34 mouse cellular contexts compared by ENCODE assay signal in genomic region chr8:121958395-121958794, GRCm38 (mm10). TPM values are rescaled to one million over a fixed set of nuclear protein-coding genes. Genes with fewer than 3 reads are reported as not detected.
A peak's percentile ranks its signal among the peaks of the same experiment; 100 is the strongest.
DNase-seq lines count a peak whose midpoint lies in the region; ATAC-seq and TF ChIP-seq lines count a peak whose summit lies in the region.
"Had no signal": no experiment of that assay in that cellular context is flagged by ENCODE, and none has a peak within 500 bp of the region (broad histone marks: within the 10 kb centered on the region; RNA-seq: fewer than 3 reads in every experiment).

No protein-coding gene starts in this region.

- 0 out of 2 replicates have a peak overlapping the region, but pooled peaks have one; percentile 42 for H3K27ac ChIP-seq in heart, embryonic 10.5 days
- no peak overlapping the region for H3K27ac ChIP-seq in liver, adult 2 months (replicated peaks; ENCODE audit: insufficient read depth, low read depth, low read length)
- H3K27ac ChIP-seq in liver, postnatal 0 days (ENCODE audit: low read depth) = no peak overlapping the region
- H3K27ac ChIP-seq in MEL (ENCODE audit: control insufficient read depth, low read depth, low read length) = no peak overlapping the region
- H3K27ac ChIP-seq in intestine, postnatal 0 days (ENCODE audit: low read depth, low read length) = no peak overlapping the region
- H3K27ac ChIP-seq: forebrain, embryonic 10.5 days; forebrain, embryonic 13.5 days; heart, embryonic 15.5 days; hindbrain, embryonic 14.5 days; hindbrain, postnatal 0 days had no signal

- H3K27me3 ChIP-seq in heart, embryonic 10.5 days (ENCODE audit: insufficient read depth, poor library complexity, severe bottlenecking) = no peaks in the 10 kb centered on the region
- H3K27me3 ChIP-seq in liver, adult 2 months (ENCODE audit: control insufficient read depth, insufficient read depth, low read length) = no peaks in the 10 kb centered on the region
- H3K27me3 ChIP-seq in liver, postnatal 0 days (ENCODE audit: insufficient read depth, low read length) = no peaks in the 10 kb centered on the region
- H3K27me3 ChIP-seq in MEL (ENCODE audit: control insufficient read depth in 1 of 2, insufficient read depth in 2 of 2, low read length in 2 of 2) = no peaks in the 10 kb centered on the region
- H3K27me3 ChIP-seq in intestine, postnatal 0 days (replicated peaks; ENCODE audit: control insufficient read depth, insufficient read depth, low read length) = no peaks in the 10 kb centered on the region
- H3K27me3 ChIP-seq: CH12.LX; forebrain, embryonic 13.5 days; heart, embryonic 12.5 days; heart, embryonic 15.5 days had no signal

- H3K4me3 ChIP-seq in heart, embryonic 10.5 days = no peak overlapping the region
- H3K4me3 ChIP-seq in liver, adult 2 months (ENCODE audit: insufficient read depth, low read depth, low read length) = no peak overlapping the region
- no peak overlapping the region for H3K4me3 ChIP-seq in liver, postnatal 0 days (ENCODE audit: low read depth, low read length)
- no peak overlapping the region for H3K4me3 ChIP-seq in MEL (ENCODE audit: control insufficient read depth in 1 of 2, insufficient read depth in 1 of 2, low read depth in 2 of 2, low read length in 2 of 2)
- H3K4me3 ChIP-seq in intestine, postnatal 0 days (ENCODE audit: low read depth, low read length) = no peak overlapping the region
- H3K4me3 ChIP-seq: forebrain, embryonic 10.5 days; forebrain, embryonic 13.5 days; heart, embryonic 12.5 days; heart, embryonic 15.5 days had no signal

- TF ChIP-seq POLR2A in liver, adult 2 months (IDR thresholded peaks at IDR 0.05; ENCODE audit: extremely low read depth, insufficient read depth, low read length) = no peak
- TF ChIP-seq POLR2A in MEL (IDR thresholded peaks at IDR 0.05; ENCODE audit: control insufficient read depth in 1 of 2, insufficient read depth in 1 of 2, low read depth in 1 of 2, low read length in 2 of 2, poor library complexity in 1 of 2) = no peak

- 95% methylated on average over 1 of the region's 1 CpGs for WGBS in heart, embryonic 10.5 days
- WGBS in liver, adult 2 months = 31% methylated on average over 1 of the region's 1 CpGs
- WGBS in liver, postnatal 0 days (ENCODE audit: insufficient replicate concordance) = 83% methylated on average over 1 of the region's 1 CpGs
- 63% methylated on average over 1 of the region's 1 CpGs for WGBS in intestine, postnatal 0 days

- no peak for TF ChIP-seq RAD21 in MEL (IDR thresholded peaks at IDR 0.05; ENCODE audit: low read depth, low read length)

- peaks cover 57% of the 10 kb centered on the region for H3K4me1 ChIP-seq in heart, embryonic 10.5 days
- peaks cover 14% of the 10 kb centered on the region for H3K4me1 ChIP-seq in liver, adult 2 months (ENCODE audit: control insufficient read depth, insufficient read depth, low read length)
- peaks cover 19% of the 10 kb centered on the region for H3K4me1 ChIP-seq in liver, postnatal 0 days (ENCODE audit: insufficient read depth)
- peaks cover 14 to 46% of the 10 kb centered on the region in 2 experiments for H3K4me1 ChIP-seq in MEL (ENCODE audit: control insufficient read depth in 1 of 2, insufficient read depth in 2 of 2, low read length in 2 of 2)
- no peaks in the 10 kb centered on the region for H3K4me1 ChIP-seq in intestine, postnatal 0 days (replicated peaks; ENCODE audit: control insufficient read depth, insufficient read depth, low read length)

- peaks cover 21% of the 10 kb centered on the region for H3K36me3 ChIP-seq in heart, embryonic 10.5 days
- no peaks in the 10 kb centered on the region for H3K36me3 ChIP-seq in liver, adult 2 months (ENCODE audit: control insufficient read depth, insufficient read depth, low read length)
- H3K36me3 ChIP-seq in liver, postnatal 0 days (replicated peaks; ENCODE audit: insufficient read depth, low read length) = peaks cover 10% of the 10 kb centered on the region
- H3K36me3 ChIP-seq in MEL (ENCODE audit: control insufficient read depth in 1 of 2, insufficient read depth in 2 of 2, low read length in 2 of 2) = peaks cover 0 to 55% of the 10 kb centered on the region in 2 experiments; a peak in 2 of 4 replicates
- peaks cover 14% of the 10 kb centered on the region; the same call in 1 of the 2 replicates for H3K36me3 ChIP-seq in intestine, postnatal 0 days (ENCODE audit: control insufficient read depth, insufficient read depth)

- no peak for DNase-seq in heart, embryonic 10.5 days (ENCODE audit: low spot score)
- no peak for DNase-seq in heart, adult 8-10 months (ENCODE audit: low spot score)
- DNase-seq in liver, adult 2 months (ENCODE audit: extremely low read depth, low read depth, low spot score) = peak; percentile 66
- no peak for DNase-seq in liver, postnatal 0 days
- DNase-seq in MEL (ENCODE audit: low read depth, low spot score) = peak; percentile 40
- DNase-seq in ovary, postnatal 10 days (ENCODE audit: low spot score) = no peak
- DNase-seq: adrenal gland, adult 2 months; adrenal gland, postnatal 14 days; B cell, adult 2 months; cerebellum, adult 11-12 months; cerebellum, adult 8-10 months; cerebellum, postnatal 10 days; cerebellum, postnatal 36 days; embryo, embryonic 11 days; gastrocnemius, postnatal 14 days; heart, adult 18-20 months; heart, postnatal 14 days; heart, postnatal 4 days had no signal

- H3K9me3 ChIP-seq in heart, embryonic 10.5 days = no peaks in the 10 kb centered on the region
- no peaks in the 10 kb centered on the region for H3K9me3 ChIP-seq in liver, postnatal 0 days (ENCODE audit: low read length)
- H3K9me3 ChIP-seq in MEL (replicated peaks; ENCODE audit: insufficient read depth, low read length) = no peaks in the 10 kb centered on the region
- H3K9me3 ChIP-seq in intestine, postnatal 0 days (ENCODE audit: control insufficient read depth) = no peaks in the 10 kb centered on the region
- H3K9me3 ChIP-seq: forebrain, embryonic 10.5 days; forebrain, embryonic 13.5 days; G1E; heart, embryonic 12.5 days; heart, embryonic 15.5 days had no signal

- H3K4me2 ChIP-seq in liver, postnatal 0 days (ENCODE audit: low read depth, low read length) = no peak overlapping the region
- no peak overlapping the region for H3K4me2 ChIP-seq in intestine, postnatal 0 days (replicated peaks; ENCODE audit: low read depth)
- H3K4me2 ChIP-seq: forebrain, embryonic 13.5 days; heart, embryonic 12.5 days; heart, embryonic 15.5 days; hindbrain, embryonic 14.5 days had no signal

- H3K9ac ChIP-seq in liver, adult 2 months (ENCODE audit: low read depth, low read length) = no peak overlapping the region
- no peak overlapping the region; the same call in 1 of the 2 replicates for H3K9ac ChIP-seq in liver, postnatal 0 days (replicated peaks)
- H3K9ac ChIP-seq in MEL (ENCODE audit: control insufficient read depth, low read depth, low read length, poor library complexity, severe bottlenecking) = no peak overlapping the region
- H3K9ac ChIP-seq in intestine, postnatal 0 days (ENCODE audit: low read depth, low read length) = no peak overlapping the region
- H3K9ac ChIP-seq: forebrain, embryonic 13.5 days; heart, embryonic 12.5 days; heart, embryonic 15.5 days; hindbrain, embryonic 14.5 days had no signal

- TF ChIP-seq EP300 in liver, postnatal 0 days (IDR thresholded peaks at IDR 0.05; ENCODE audit: low read depth) = no peak
- no peak for TF ChIP-seq EP300 in MEL (IDR thresholded peaks at IDR 0.05; ENCODE audit: low read depth in 1 of 2, low read length in 2 of 2)

- TF ChIP-seq CTCF in liver, adult 2 months (IDR thresholded peaks at IDR 0.05; ENCODE audit: low read depth, low read length) = no peak
- no peak for TF ChIP-seq CTCF in liver, postnatal 0 days (IDR thresholded peaks at IDR 0.05; ENCODE audit: low read depth)
- no peak for TF ChIP-seq CTCF in MEL (IDR thresholded peaks at IDR 0.05 in 2 of 3, conservative IDR thresholded peaks at IDR 0.05 in 1 of 3; ENCODE audit: control insufficient read depth in 1 of 3, insufficient read depth in 1 of 3, low read depth in 2 of 3, low read length in 3 of 3, poor library complexity in 1 of 3, severe bottlenecking in 1 of 3)
- no peak for TF ChIP-seq CTCF in intestine, postnatal 0 days (IDR thresholded peaks at IDR 0.05; ENCODE audit: low read depth)

- H3K79me2 ChIP-seq in liver, adult 2 months (ENCODE audit: control insufficient read depth, insufficient read depth, low read length) = peaks cover 43% of the 10 kb centered on the region; the same call in 1 of the 2 replicates
- H3K79me2 ChIP-seq in MEL (ENCODE audit: control insufficient read depth, insufficient read depth, low read length, poor library complexity) = peaks cover 13% of the 10 kb centered on the region

- no peak for ATAC-seq in liver, postnatal 0 days
- peak; percentile 59 for ATAC-seq in intestine, postnatal 0 days
- ATAC-seq: forebrain, embryonic 13.5 days; forebrain, embryonic 16.5 days; hindbrain, postnatal 0 days; inflammation-experienced regulatory T-cells, adult 6 months had no signal

RNA-seq across cellular contexts. Expression of gene Banp, which starts 8.8 kb away (rescaled TPM):
- 35.8 and 58.5 TPM in 2 replicates for polyA plus RNA-seq in heart, embryonic 10.5 days (2016; fragmentation: Nextera tagmentation; extraction: Ambion mirVana)
- 10 to 100 TPM in 3 of 4 experiments, 1 to 10 TPM in 1; 7.6 to 24.8 (median 17.2) TPM for total RNA-seq in heart, adult 8-10 months (2022)
- 9.8 and 19.7 TPM in 2 replicates for total RNA-seq in liver, adult 2 months (2014; rRNA removed)
- polyA plus RNA-seq in liver, adult 2 months (2012; rRNA removed) = 24.5 and 38.2 TPM in 2 replicates
- 7.6 and 7.9 TPM in 2 replicates for polyA plus RNA-seq in liver, postnatal 0 days (2015; fragmentation: Nextera tagmentation; extraction: Ambion mirVana)
- 19.2 and 20.8 TPM in 2 replicates for total RNA-seq in MEL (2012; rRNA removed)
- polyA plus RNA-seq in MEL (2012; ENCODE audit: insufficient read depth in 1 of 2, insufficient read length in 2 of 2, low read depth in 1 of 2, low replicate concordance in 2 of 2, missing spikeins in 1 of 2) = 10 to 100 TPM in 1 of 2 experiments, not detected in 1; 28.4 TPM
- polyA plus RNA-seq in intestine, postnatal 0 days (2015; fragmentation: Nextera tagmentation; extraction: Ambion mirVana) = 9.4 and 9.5 TPM in 2 replicates

RNA-seq across cellular contexts. Expression of gene Car5a, which starts 13.7 kb away (rescaled TPM):
- not detected in 2 replicates for polyA plus RNA-seq in heart, embryonic 10.5 days (2016; fragmentation: Nextera tagmentation; extraction: Ambion mirVana)
- under 1 TPM in 1 of 4 experiments, not detected in 3; 0.23 TPM for total RNA-seq in heart, adult 8-10 months (2022)
- 90.5 and 92.0 TPM in 2 replicates for total RNA-seq in liver, adult 2 months (2014; rRNA removed)
- 203 and 352 TPM in 2 replicates for polyA plus RNA-seq in liver, adult 2 months (2012; rRNA removed)
- 5.9 and 9.6 TPM in 2 replicates for polyA plus RNA-seq in liver, postnatal 0 days (2015; fragmentation: Nextera tagmentation; extraction: Ambion mirVana)
- total RNA-seq in MEL (2012; rRNA removed) = not detected in 2 replicates
- polyA plus RNA-seq in MEL (2012; ENCODE audit: insufficient read depth in 1 of 2, insufficient read length in 2 of 2, low read depth in 1 of 2, low replicate concordance in 2 of 2, missing spikeins in 1 of 2) = under 1 TPM in 1 of 2 experiments, not detected in 1; 0.08 TPM
- 10.1 and 11.1 TPM in 2 replicates for polyA plus RNA-seq in intestine, postnatal 0 days (2015; fragmentation: Nextera tagmentation; extraction: Ambion mirVana)
- total RNA-seq: gastrocnemius, adult 18-20 months; gastrocnemius, postnatal 14 days; heart, adult 18-20 months; heart, postnatal 14 days; heart, postnatal 4 days had no signal
- polyA plus RNA-seq: embryonic facial prominence, embryonic 11.5 days; embryonic facial prominence, embryonic 14.5 days; forebrain, embryonic 10.5 days; forebrain, embryonic 13.5 days; gonadal fat pad, adult 2 months; heart, embryonic 12.5 days; heart, embryonic 15.5 days; hindbrain, embryonic 11.5 days; hindbrain, embryonic 14.5 days; inflammation-experienced regulatory T-cells, adult 6 months had no signal

RNA-seq across cellular contexts. Expression of gene Slc7a5, which starts 50.9 kb away (rescaled TPM):
- polyA plus RNA-seq in heart, embryonic 10.5 days (2016; fragmentation: Nextera tagmentation; extraction: Ambion mirVana) = 18.7 and 20.9 TPM in 2 replicates
- total RNA-seq in heart, adult 8-10 months (2022) = 1 to 10 TPM; 3.8 to 4.8 (median 4.2) TPM
- total RNA-seq in liver, adult 2 months (2014; rRNA removed) = 1.1 and 1.9 TPM in 2 replicates
- polyA plus RNA-seq in liver, adult 2 months (2012; rRNA removed) = 2.3 and 4.5 TPM in 2 replicates
- 10.5 and 10.8 TPM in 2 replicates for polyA plus RNA-seq in liver, postnatal 0 days (2015; fragmentation: Nextera tagmentation; extraction: Ambion mirVana)
- 108 and 164 TPM in 2 replicates for total RNA-seq in MEL (2012; rRNA removed)
- polyA plus RNA-seq in MEL (2012; ENCODE audit: insufficient read depth in 1 of 2, insufficient read length in 2 of 2, low read depth in 1 of 2, low replicate concordance in 2 of 2, missing spikeins in 1 of 2) = 100 to 1,000 TPM in 1 of 2 experiments, 10 to 100 TPM in 1; 55.0 to 263 TPM
- polyA plus RNA-seq in intestine, postnatal 0 days (2015; fragmentation: Nextera tagmentation; extraction: Ambion mirVana) = 4.7 and 6.1 TPM in 2 replicates

Comparison
In these comparisons a context has a peak if more than half of its experiments do, and no peak if none do; other contexts are left out.
1. DNase-seq: peak in liver, adult 2 months (single experiment) and MEL (single experiment); none in heart, embryonic 10.5 days (single experiment), heart, adult 8-10 months (single experiment), liver, postnatal 0 days (single experiment) and ovary, postnatal 10 days (single experiment).
2. RNA of gene Car5a, which starts 13.7 kb away (polyA plus RNA-seq): 203 to 352 TPM in liver, adult 2 months; 10.1 to 11.1 TPM in intestine, postnatal 0 days, 5.9 to 9.6 TPM in liver, postnatal 0 days, not detected in heart, embryonic 10.5 days and 0.08 TPM in MEL; every median in the first group is over 10 times any median in the second.